Comparison of ENCODE assay signal across 12 mouse cellular contexts in genomic region chr14:21402621-21403405, GRCm38 (mm10).
DNase-seq lines count a peak whose midpoint lies in the region; ATAC-seq lines count a peak whose summit lies in the region.
"Had no signal": no experiment of that assay in that cellular context is flagged by ENCODE, and none has a peak within 500 bp of the region (broad histone marks: within the 10 kb centered on the region; RNA-seq: fewer than 3 reads in every experiment).

No protein-coding gene starts in this region.

- no peak for DNase-seq in lung, postnatal 4 days
- DNase-seq in hindbrain, embryonic 14.5 days (ENCODE audit: low spot score), result no peak
- no peak for DNase-seq in MN1 (ENCODE audit: low spot score)
- DNase-seq in ovary, postnatal 36 days (ENCODE audit: low spot score), result no peak
- no peak for DNase-seq in right cerebral cortex, adult 18-20 months
- DNase-seq: adrenal gland, postnatal 14 days; kidney, adult 18-20 months had no signal

- no peak overlapping the region for H3K4me3 ChIP-seq in lung, embryonic 16.5 days (ENCODE audit: low read length)
- H3K4me3 ChIP-seq in embryonic facial prominence, embryonic 15.5 days (replicated peaks), result no peak overlapping the region
- H3K4me3 ChIP-seq in hindbrain, embryonic 14.5 days (replicated peaks; ENCODE audit: low read length), result no peak overlapping the region
- H3K4me3 ChIP-seq in neural tube, embryonic 15.5 days (replicated peaks), result no peak overlapping the region
- H3K4me3 ChIP-seq: heart, embryonic 15.5 days had no signal

- peak overlapping the region; percentile 66; the same call in 1 of the 2 replicates for H3K27ac ChIP-seq in lung, embryonic 16.5 days (ENCODE audit: low read length)
- peak overlapping the region; percentile 52 for H3K27ac ChIP-seq in embryonic facial prominence, embryonic 15.5 days (replicated peaks)
- peak overlapping the region; percentile 69 for H3K27ac ChIP-seq in hindbrain, embryonic 14.5 days
- peak overlapping the region; percentile 63; the same call in 1 of the 2 replicates for H3K27ac ChIP-seq in neural tube, embryonic 15.5 days (replicated peaks)
- H3K27ac ChIP-seq: heart, embryonic 15.5 days had no signal

- no peak overlapping the region for H3K9ac ChIP-seq in lung, embryonic 16.5 days (ENCODE audit: low read length)
- no peak overlapping the region for H3K9ac ChIP-seq in embryonic facial prominence, embryonic 15.5 days
- H3K9ac ChIP-seq in hindbrain, embryonic 14.5 days, result peak overlapping the region; percentile 8; the same call in 1 of the 2 replicates
- no peak overlapping the region for H3K9ac ChIP-seq in neural tube, embryonic 15.5 days (replicated peaks)
- H3K9ac ChIP-seq: heart, embryonic 15.5 days had no signal

- peak; percentile 34; the same call in 1 of the 2 replicates for ATAC-seq in lung, embryonic 16.5 days (ENCODE audit: low read depth)
- ATAC-seq in embryonic facial prominence, embryonic 15.5 days (ENCODE audit: insufficient number of reproducible peaks, low FRiP score, low TSS enrichment, low read depth), result no peak
- no peak for ATAC-seq in hindbrain, embryonic 14.5 days (ENCODE audit: low FRiP score)
- ATAC-seq in neural tube, embryonic 15.5 days (ENCODE audit: low FRiP score), result no peak
- ATAC-seq: CD4-positive, CD25-positive, alpha-beta regulatory T cell, adult 4 months had no signal

- WGBS in lung, embryonic 16.5 days, result 56% methylated on average over 8 of the region's 8 CpGs
- WGBS in embryonic facial prominence, embryonic 15.5 days, result 57% methylated on average over 8 of the region's 8 CpGs
- 47% methylated on average over 8 of the region's 8 CpGs for WGBS in hindbrain, embryonic 14.5 days
- whole genome bisulfite sequencing in neural tube, embryonic 15.5 days, result 26% methylated on average over 8 of the region's 8 CpGs

- peaks cover 5% of the 10 kb centered on the region for H3K4me1 ChIP-seq in lung, embryonic 16.5 days (replicated peaks; ENCODE audit: control insufficient read depth, insufficient read depth, low read length)
- H3K4me1 ChIP-seq in embryonic facial prominence, embryonic 15.5 days, result peaks cover 5% of the 10 kb centered on the region; the same call in 1 of the 2 replicates
- H3K4me1 ChIP-seq in hindbrain, embryonic 14.5 days (replicated peaks; ENCODE audit: control insufficient read depth, insufficient read depth, low read length), result peaks cover 14% of the 10 kb centered on the region
- H3K4me1 ChIP-seq in neural tube, embryonic 15.5 days, result peaks cover 15% of the 10 kb centered on the region

- no peaks in the 10 kb centered on the region for H3K36me3 ChIP-seq in lung, embryonic 16.5 days (ENCODE audit: control insufficient read depth, insufficient read depth, low read length)
- H3K36me3 ChIP-seq in embryonic facial prominence, embryonic 15.5 days, result no peaks in the 10 kb centered on the region
- no peaks in the 10 kb centered on the region for H3K36me3 ChIP-seq in hindbrain, embryonic 14.5 days (replicated peaks; ENCODE audit: control insufficient read depth, insufficient read depth)
- H3K36me3 ChIP-seq in neural tube, embryonic 15.5 days, result no peaks in the 10 kb centered on the region
- H3K36me3 ChIP-seq: heart, embryonic 15.5 days had no signal

- H3K4me2 ChIP-seq in lung, embryonic 16.5 days (ENCODE audit: low read depth, low read length), result no peak overlapping the region
- no peak overlapping the region for H3K4me2 ChIP-seq in embryonic facial prominence, embryonic 15.5 days (replicated peaks)
- peak overlapping the region; percentile 19; the same call in 1 of the 2 replicates for H3K4me2 ChIP-seq in hindbrain, embryonic 14.5 days (replicated peaks)
- peak overlapping the region; percentile 25 for H3K4me2 ChIP-seq in neural tube, embryonic 15.5 days
- H3K4me2 ChIP-seq: heart, embryonic 15.5 days had no signal

- H3K9me3 ChIP-seq in lung, embryonic 16.5 days (ENCODE audit: control insufficient read depth, low read length), result no peaks in the 10 kb centered on the region
- no peaks in the 10 kb centered on the region for H3K9me3 ChIP-seq in embryonic facial prominence, embryonic 15.5 days (replicated peaks)
- no peaks in the 10 kb centered on the region for H3K9me3 ChIP-seq in hindbrain, embryonic 14.5 days (ENCODE audit: control insufficient read depth, low read length)
- no peaks in the 10 kb centered on the region for H3K9me3 ChIP-seq in neural tube, embryonic 15.5 days (replicated peaks)
- H3K9me3 ChIP-seq: heart, embryonic 15.5 days had no signal

- H3K27me3 ChIP-seq in lung, embryonic 16.5 days (ENCODE audit: control insufficient read depth, insufficient read depth, low read depth, low read length), result no peaks in the 10 kb centered on the region
- no peaks in the 10 kb centered on the region for H3K27me3 ChIP-seq in embryonic facial prominence, embryonic 15.5 days
- H3K27me3 ChIP-seq in hindbrain, embryonic 14.5 days (ENCODE audit: control insufficient read depth, insufficient read depth, low read length), result no peaks in the 10 kb centered on the region
- no peaks in the 10 kb centered on the region for H3K27me3 ChIP-seq in neural tube, embryonic 15.5 days (replicated peaks)
- H3K27me3 ChIP-seq: heart, embryonic 15.5 days had no signal

Comparison
In these comparisons a context has a peak if more than half of its experiments do, and no peak if none do; other contexts are left out.
1. H3K4me2 ChIP-seq: peak in hindbrain, embryonic 14.5 days (single experiment) and neural tube, embryonic 15.5 days (single experiment); none in lung, embryonic 16.5 days (single experiment) and embryonic facial prominence, embryonic 15.5 days (single experiment).
2. Peak in every context shown above with its lines, with median percentiles within 50 percentile points of each other: H3K27ac ChIP-seq.